Mouse (Mus musculus): ENCODE measurements around the gene Olfr643. TPM values are rescaled to one million over a fixed set of nuclear protein-coding genes. Genes with fewer than 3 reads are reported as not detected.
"Not testable (repeated sequence)": the region's sequence is repeated elsewhere in the genome, so short reads cannot be mapped to it uniquely, and the experiment has no call there.

Gene Olfr643
- polyA plus RNA-seq, 1 experiment from 2014 or later, result not detected

- 85% methylated on average over 1 of the region's 1 CpGs for WGBS
- H3K36me3 ChIP-seq (ENCODE audit: control insufficient read depth, insufficient read depth, low read length), result no peaks in the 10 kb centered on the region
- H3K27ac ChIP-seq (ENCODE audit: low read depth, low read length), result no peak within 1 kb of the TSS
- no peak within 1 kb of the TSS for H3K9ac ChIP-seq (ENCODE audit: low read depth, low read length)
- no peak for ATAC-seq (ENCODE audit: low FRiP score)
- no peak within 1 kb of the TSS for H3K4me2 ChIP-seq (replicated peaks; ENCODE audit: low read depth, low read length)
- H3K27me3 ChIP-seq (ENCODE audit: control insufficient read depth, insufficient read depth, low read length), result no peaks in the 10 kb centered on the region
- no peaks in the 10 kb centered on the region for H3K4me1 ChIP-seq (replicated peaks; ENCODE audit: control insufficient read depth, insufficient read depth, low read length)
- H3K9me3 ChIP-seq (ENCODE audit: control insufficient read depth, low read length), result no peaks in the 10 kb centered on the region
- H3K4me3 ChIP-seq (ENCODE audit: low read depth, low read length), result no peak within 1 kb of the TSS
- no peak for DNase-seq (ENCODE audit: low spot score)
Measured at GRCm38 (mm10) chr7:103970852-103971251, 166.4 kb downstream of the Olfr643 start, which contains the start of gene Olfr635. Gene Olfr635, plus strand, starts transcription at chr7:103971152.

- not testable (repeated sequence) for H3K9ac ChIP-seq (ENCODE audit: low read depth, low read length); ATAC-seq (ENCODE audit: low FRiP score); H3K4me3 ChIP-seq (ENCODE audit: low read depth, low read length); H3K36me3 ChIP-seq (ENCODE audit: control insufficient read depth, insufficient read depth, low read length); H3K4me1 ChIP-seq (replicated peaks; ENCODE audit: control insufficient read depth, insufficient read depth, low read length); H3K27me3 ChIP-seq (ENCODE audit: control insufficient read depth, insufficient read depth, low read length); H3K9me3 ChIP-seq (ENCODE audit: control insufficient read depth, low read length); H3K4me2 ChIP-seq (replicated peaks; ENCODE audit: low read depth, low read length); H3K27ac ChIP-seq (ENCODE audit: low read depth, low read length); DNase-seq (ENCODE audit: low spot score)
- WGBS, result 93% methylated on average over 22 of the region's 22 CpGs
Measured at GRCm38 (mm10) chr7:103966873-103967272, 170.3 kb downstream of the Olfr643 start.

Other genes with a start within 250 kb of the Olfr643 start
- not detected in 2 replicates for gene Olfr64, start 242.9 kb downstream of the Olfr643 start, polyA plus RNA-seq (2014; fragmentation: Nextera tagmentation; extraction: Ambion mirVana)
- not detected in 2 replicates for gene Olfr65, start 233.9 kb downstream of the Olfr643 start, polyA plus RNA-seq (2014; fragmentation: Nextera tagmentation; extraction: Ambion mirVana)
- gene Olfr631, start 208.6 kb downstream of the Olfr643 start, polyA plus RNA-seq (2014; fragmentation: Nextera tagmentation; extraction: Ambion mirVana), result not detected in 2 replicates
- gene Olfr632, start 203.1 kb downstream of the Olfr643 start, polyA plus RNA-seq (2014; fragmentation: Nextera tagmentation; extraction: Ambion mirVana), result 0.13 TPM in 1 of 2 replicates, not detected in the other
- gene Olfr633, start 193.0 kb downstream of the Olfr643 start, polyA plus RNA-seq (2014; fragmentation: Nextera tagmentation; extraction: Ambion mirVana), result not detected in 2 replicates
- gene Olfr635, start 166.3 kb downstream of the Olfr643 start, polyA plus RNA-seq (2014; fragmentation: Nextera tagmentation; extraction: Ambion mirVana), result not detected in 2 replicates
- not detected in 2 replicates for gene Olfr638, start 138.7 kb downstream of the Olfr643 start, polyA plus RNA-seq (2014; fragmentation: Nextera tagmentation; extraction: Ambion mirVana)
- gene Olfr639, start 120.1 kb downstream of the Olfr643 start, polyA plus RNA-seq (2014; fragmentation: Nextera tagmentation; extraction: Ambion mirVana), result 0.05 TPM in 1 of 2 replicates, not detected in the other
- not detected in 2 replicates for gene Olfr640, start 111.8 kb downstream of the Olfr643 start, polyA plus RNA-seq (2014; fragmentation: Nextera tagmentation; extraction: Ambion mirVana)
- gene Olfr641, start 102.0 kb downstream of the Olfr643 start, polyA plus RNA-seq (2014; fragmentation: Nextera tagmentation; extraction: Ambion mirVana), result not detected in 2 replicates
- gene Olfr642, start 84.7 kb downstream of the Olfr643 start, polyA plus RNA-seq (2014; fragmentation: Nextera tagmentation; extraction: Ambion mirVana), result not detected in 2 replicates
- not detected in 2 replicates for gene 4930516K23Rik, start 76.0 kb downstream of the Olfr643 start, polyA plus RNA-seq (2014; fragmentation: Nextera tagmentation; extraction: Ambion mirVana)
- gene Olfr644, start 65.5 kb downstream of the Olfr643 start, polyA plus RNA-seq (2014; fragmentation: Nextera tagmentation; extraction: Ambion mirVana), result not detected in 2 replicates
- not detected in 2 replicates for gene Olfr645, start 51.9 kb downstream of the Olfr643 start, polyA plus RNA-seq (2014; fragmentation: Nextera tagmentation; extraction: Ambion mirVana)
- not detected in 2 replicates for gene Olfr646, start 32.5 kb downstream of the Olfr643 start, polyA plus RNA-seq (2014; fragmentation: Nextera tagmentation; extraction: Ambion mirVana)
- gene Ubqln5, start 7.6 kb downstream of the Olfr643 start, polyA plus RNA-seq (2014; fragmentation: Nextera tagmentation; extraction: Ambion mirVana), result not detected in 2 replicates
- gene Ubqln3, start 5.9 kb upstream of the Olfr643 start, polyA plus RNA-seq (2014; fragmentation: Nextera tagmentation; extraction: Ambion mirVana), result not detected in 2 replicates
- not detected in 2 replicates for gene Ubqlnl, start 13.2 kb upstream of the Olfr643 start, polyA plus RNA-seq (2014; fragmentation: Nextera tagmentation; extraction: Ambion mirVana)
- not detected in 2 replicates for gene Olfm5, start 27.4 kb upstream of the Olfr643 start, polyA plus RNA-seq (2014; fragmentation: Nextera tagmentation; extraction: Ambion mirVana)
- 0.35 and 0.49 TPM in 2 replicates for gene Olfr648, start 46.0 kb upstream of the Olfr643 start, polyA plus RNA-seq (2014; fragmentation: Nextera tagmentation; extraction: Ambion mirVana)
- gene Olfr649, start 58.6 kb upstream of the Olfr643 start, polyA plus RNA-seq (2014; fragmentation: Nextera tagmentation; extraction: Ambion mirVana), result not detected in 2 replicates
- 2.5 and 3.4 TPM in 2 replicates for gene Trim6, start 81.4 kb upstream of the Olfr643 start, polyA plus RNA-seq (2014; fragmentation: Nextera tagmentation; extraction: Ambion mirVana)
- 0.74 and 1.1 TPM in 2 replicates for gene Trim34a, start 107.1 kb upstream of the Olfr643 start, polyA plus RNA-seq (2014; fragmentation: Nextera tagmentation; extraction: Ambion mirVana)
- gene Trim5, start 150.7 kb upstream of the Olfr643 start, polyA plus RNA-seq (2014; fragmentation: Nextera tagmentation; extraction: Ambion mirVana), result 0.09 and 0.14 TPM in 2 replicates
- 2.1 and 3.2 TPM in 2 replicates for gene Trim12a, start 178.1 kb upstream of the Olfr643 start, polyA plus RNA-seq (2014; fragmentation: Nextera tagmentation; extraction: Ambion mirVana)
- not detected in 2 replicates for gene Trim34b, start 192.1 kb upstream of the Olfr643 start, polyA plus RNA-seq (2014; fragmentation: Nextera tagmentation; extraction: Ambion mirVana)
- 0.45 and 1.0 TPM in 2 replicates for gene Trim12c, start 216.0 kb upstream of the Olfr643 start, polyA plus RNA-seq (2014; fragmentation: Nextera tagmentation; extraction: Ambion mirVana)
- gene Trim30b, start 232.5 kb upstream of the Olfr643 start, polyA plus RNA-seq (2014; fragmentation: Nextera tagmentation; extraction: Ambion mirVana), result 0.07 and 0.11 TPM in 2 replicates